Mouse (Mus musculus) granulocyte monocyte progenitor cell, adult 5-6 weeks (primary cell): ENCODE data around the gene Tecta. TPM values are rescaled to one million over a fixed set of nuclear protein-coding genes. Genes with fewer than 3 reads are reported as not detected.

Experiments used
- ATAC-seq: replicated peaks from 2 replicates; pipeline ENCODE4 v1.8.0; 2016; ENCODE audit warnings: mild to moderate bottlenecking, moderate TSS enrichment, inconsistent platforms; ENCODE audit not compliant: poor library complexity, severe bottlenecking
- total RNA-seq, 2 experiments: library from RNA; stranded (forward) in 1 of 2; stranded (reverse) in 1 of 2; fragments of 200-712, 200-1000 nt in 1 of 2; fragments of >200 nt in 1 of 2; fragmentation: Nextera tagmentation in 1 of 2; gene quantifications; 2 replicates each; pipeline ENCODE4 v1.2.3; 2014 to 2017

The Tecta gene
- total RNA-seq, 2 experiments from 2014 or later: not detected

GRCm38 (mm10) chr9:42388490-42388889, 11.2 kb downstream of the Tecta start:
- no peak for ATAC-seq

GRCm38 (mm10) chr9:42387038-42387437, 12.7 kb downstream of the Tecta start:
- ATAC-seq: no peak

GRCm38 (mm10) chr9:42385656-42386055, 14.1 kb downstream of the Tecta start:
- no peak for ATAC-seq

GRCm38 (mm10) chr9:42382628-42383347, 16.9 kb downstream of the Tecta start:
- ATAC-seq: no peak

GRCm38 (mm10) chr9:42382063-42382462, 17.7 kb downstream of the Tecta start:
- ATAC-seq: no peak

GRCm38 (mm10) chr9:42378071-42378470, 21.7 kb downstream of the Tecta start:
- no peak for ATAC-seq

GRCm38 (mm10) chr9:42377656-42378055, 22.1 kb downstream of the Tecta start:
- no peak for ATAC-seq

GRCm38 (mm10) chr9:42371670-42372368, 27.9 kb downstream of the Tecta start:
- ATAC-seq: no peak

- no peak for ATAC-seq
These were observed 42.1 kb downstream of the Tecta start for GRCm38 (mm10) chr9:42357585-42357984.

- no peak for ATAC-seq
These were observed 44.9 kb downstream of the Tecta start for GRCm38 (mm10) chr9:42354871-42355270.

- no peak for ATAC-seq
These were observed 49.9 kb downstream of the Tecta start for GRCm38 (mm10) chr9:42349791-42350190.

GRCm38 (mm10) chr9:42346297-42346696, 53.4 kb downstream of the Tecta start:
- ATAC-seq: no peak

GRCm38 (mm10) chr9:42339151-42339550, 60.6 kb downstream of the Tecta start:
- ATAC-seq: no peak

GRCm38 (mm10) chr9:42337026-42337425, 62.7 kb downstream of the Tecta start:
- no peak for ATAC-seq

- ATAC-seq: no peak
These were observed 63.2 kb downstream of the Tecta start for GRCm38 (mm10) chr9:42336575-42336974.

- ATAC-seq: no peak
These were observed 64.8 kb downstream of the Tecta start for GRCm38 (mm10) chr9:42334885-42335284.

GRCm38 (mm10) chr9:42332692-42333091, 67.0 kb downstream of the Tecta start:
- ATAC-seq: no peak

GRCm38 (mm10) chr9:42331341-42331740, 68.4 kb downstream of the Tecta start:
- ATAC-seq: no peak

- no peak for ATAC-seq
These were observed 70.0 kb downstream of the Tecta start for GRCm38 (mm10) chr9:42329753-42330152.

GRCm38 (mm10) chr9:42326688-42327440, 72.9 kb downstream of the Tecta start:
- ATAC-seq: 0 out of 2 replicates have a peak, but pooled peaks have one; percentile 42
